Mouse (Mus musculus) kidney, postnatal 25 days (tissue): ENCODE data around the gene Dppa3.
A peak's percentile ranks its signal among the peaks of the same experiment; 100 is the strongest.

ENCODE experiments used
- DNase-seq, 2 experiments: peaks; one replicate each; pipeline ENCODE4 v3.0.0; 2021; ENCODE audit warnings: mixed read lengths in 2 of 2

The Dppa3 gene

GRCm38 (mm10) chr6:122669406-122670200 is 43.4 kb downstream of the Dppa3 start:
- peak; percentile 94 to 98 for DNase-seq

- DNase-seq, result no peak
Measured at GRCm38 (mm10) chr6:122670201-122670551, 44.0 kb downstream of the Dppa3 start.

- DNase-seq, result no peak
Measured at GRCm38 (mm10) chr6:122670841-122671240, 44.6 kb downstream of the Dppa3 start.

GRCm38 (mm10) chr6:122672746-122673145 is 46.5 kb downstream of the Dppa3 start:
- DNase-seq, result no peak
